Mouse (Mus musculus) heart, adult 2 months (tissue): Measurements from ENCODE around the gene Capn3.

Experiments
- CTCF ChIP-seq: fragments of 200-600 bp; IDR thresholded peaks from 2 replicates; pipeline ENCODE4 v1.8.1; 2022; ENCODE audit warnings: antibody characterized with exemption, mild to moderate bottlenecking, moderate library complexity
- POLR2A ChIP-seq: fragments of 200-500 bp; IDR thresholded peaks from 2 replicates; pipeline ENCODE4 v1.6.1; 2011; ENCODE audit warnings: mild to moderate bottlenecking, low read depth, low read length, control low read depth; ENCODE audit not compliant: insufficient read depth

- TF ChIP-seq POLR2A: no peak
- no peak for TF ChIP-seq CTCF
These were observed 83.5 kb downstream of the Capn3 start for GRCm38 (mm10) chr2:120539333-120539732.
